Mouse (Mus musculus): ENCODE results near the gene Ptprcap.

Ptprcap gene

GRCm38 (mm10) chr19:4169378-4169784 is 16.0 kb downstream of the Ptprcap start:
- peak; percentile 99 to 100 for DNase-seq

- no peak for DNase-seq
Measured at GRCm38 (mm10) chr19:4169810-4170209, 16.4 kb downstream of the Ptprcap start.

GRCm38 (mm10) chr19:4170723-4171392 is 17.5 kb downstream of the Ptprcap start:
- DNase-seq, result no peak

- DNase-seq, result no peak
Measured at GRCm38 (mm10) chr19:4171393-4172290, 18.2 kb downstream of the Ptprcap start.

GRCm38 (mm10) chr19:4172925-4173324 is 19.5 kb downstream of the Ptprcap start:
- DNase-seq, result no peak

- no peak for DNase-seq
Measured at GRCm38 (mm10) chr19:4175368-4175947, 22.1 kb downstream of the Ptprcap start, which contains the start of gene Carns1. Carns1 (minus strand) TSS chr19:4175479.

GRCm38 (mm10) chr19:4180411-4180810 is 27.0 kb downstream of the Ptprcap start:
- no peak for DNase-seq

DNA sequence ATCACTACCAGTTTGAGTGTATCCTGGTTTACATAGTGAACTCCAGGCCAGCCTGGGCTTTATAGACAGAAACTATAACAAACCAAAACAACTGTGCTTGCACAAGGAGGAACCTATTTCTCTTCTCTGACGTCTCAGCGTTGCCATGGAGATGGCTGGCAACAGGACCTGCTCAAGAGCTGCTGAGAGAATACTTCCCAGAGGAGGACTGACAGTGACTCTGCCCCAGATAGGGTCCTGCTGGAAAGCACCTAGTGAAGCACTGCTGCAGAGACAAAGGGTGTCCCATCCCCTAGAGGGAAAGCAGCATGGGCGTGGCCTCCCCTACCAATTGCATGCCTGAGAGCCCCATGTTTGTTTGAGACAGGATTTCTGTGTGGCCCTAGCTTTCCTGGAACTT is 28.5 kb downstream of the Ptprcap start:
- no peak for DNase-seq

DNA sequence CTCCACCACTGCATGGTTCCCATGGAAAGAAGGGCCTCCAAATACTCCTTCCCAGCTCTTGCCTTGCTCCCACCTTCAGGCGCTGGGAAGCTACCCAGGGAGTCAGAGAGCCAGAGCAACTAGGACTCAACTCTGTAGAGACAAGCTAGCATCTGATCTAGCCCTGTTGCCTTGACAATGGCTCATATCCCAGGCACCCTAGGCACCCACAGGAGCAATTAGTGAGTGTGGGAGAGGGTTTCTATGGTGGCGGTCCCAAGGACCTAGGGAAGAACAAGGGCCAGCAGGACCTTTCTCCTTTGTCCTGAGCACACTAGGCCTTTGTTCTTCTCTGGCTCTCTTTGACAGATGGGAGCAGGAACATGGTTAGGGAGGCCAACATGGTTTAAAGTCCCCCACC is 30.3 kb downstream of the Ptprcap start:
- DNase-seq, result no peak

- no peak for DNase-seq
Measured at GRCm38 (mm10) chr19:4184976-4185975, 31.9 kb downstream of the Ptprcap start.

DNA sequence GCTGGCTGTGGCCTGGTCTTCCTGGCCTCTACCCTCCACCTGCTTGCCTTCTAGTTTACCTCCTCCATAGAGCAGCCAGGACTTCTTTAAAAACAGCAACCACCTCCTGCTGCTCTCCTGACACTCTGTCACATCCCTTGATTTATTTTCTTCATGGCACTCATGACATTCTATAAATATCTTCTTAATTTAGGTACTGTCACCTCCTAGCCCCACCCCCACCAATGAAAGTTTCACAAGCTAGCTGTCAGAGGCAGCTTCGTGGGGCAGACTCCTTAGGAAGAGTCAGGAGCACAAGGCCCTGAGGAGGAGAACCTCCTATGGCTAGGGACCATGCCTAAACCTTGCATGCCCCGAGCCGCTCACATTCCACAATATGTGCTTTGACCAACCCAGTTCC is 33.9 kb downstream of the Ptprcap start:
- no peak for DNase-seq

- no peak for DNase-seq
Measured at GRCm38 (mm10) chr19:4189051-4189620, 35.7 kb downstream of the Ptprcap start.

GRCm38 (mm10) chr19:4190831-4191334 is 37.5 kb downstream of the Ptprcap start, which contains the start of gene Tbc1d10c:
Tbc1d10c (minus strand) TSS chr19:4191284.
- DNase-seq, result no peak

DNA sequence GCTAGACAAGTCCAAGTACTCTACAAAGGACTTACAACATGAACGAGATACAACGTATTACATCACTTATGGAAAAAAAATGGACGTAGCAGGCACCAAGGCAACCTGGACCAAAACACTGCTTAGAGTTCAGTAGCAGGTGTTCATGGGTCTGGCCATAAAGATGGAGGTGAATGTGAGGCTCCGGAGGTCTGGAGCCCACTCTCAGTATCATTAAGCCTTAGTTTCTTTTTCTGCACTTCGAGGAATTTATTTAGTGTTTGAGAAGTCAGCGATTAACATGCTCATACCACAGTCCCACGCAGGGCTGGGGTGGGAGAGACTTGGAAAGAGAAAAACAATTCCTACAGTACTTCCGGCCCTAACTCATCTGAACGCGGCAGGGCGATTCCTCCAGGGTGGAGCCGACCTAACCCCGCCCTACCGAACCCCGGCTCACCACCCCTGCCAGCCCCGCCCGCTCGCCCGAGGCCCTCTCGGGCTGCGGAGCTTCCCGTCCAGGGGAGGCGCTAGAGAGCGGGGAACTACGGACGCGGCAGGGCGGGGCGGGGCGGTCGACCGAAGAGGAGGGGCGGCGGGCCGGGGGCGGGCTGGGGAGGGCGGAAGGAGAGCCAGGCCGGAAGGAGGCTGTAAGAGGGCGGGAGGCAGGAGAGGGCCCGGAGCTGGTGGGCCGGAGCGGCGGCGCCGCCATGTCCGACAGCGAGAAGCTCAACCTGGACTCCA is 38.3 kb downstream of the Ptprcap start, which contains the start of gene Ppp1ca:
Gene Ppp1ca, plus strand, starts transcription at position 538 of the 723 bp plus-strand sequence.
- DNase-seq, result peak; percentile 91 to 92

DNA sequence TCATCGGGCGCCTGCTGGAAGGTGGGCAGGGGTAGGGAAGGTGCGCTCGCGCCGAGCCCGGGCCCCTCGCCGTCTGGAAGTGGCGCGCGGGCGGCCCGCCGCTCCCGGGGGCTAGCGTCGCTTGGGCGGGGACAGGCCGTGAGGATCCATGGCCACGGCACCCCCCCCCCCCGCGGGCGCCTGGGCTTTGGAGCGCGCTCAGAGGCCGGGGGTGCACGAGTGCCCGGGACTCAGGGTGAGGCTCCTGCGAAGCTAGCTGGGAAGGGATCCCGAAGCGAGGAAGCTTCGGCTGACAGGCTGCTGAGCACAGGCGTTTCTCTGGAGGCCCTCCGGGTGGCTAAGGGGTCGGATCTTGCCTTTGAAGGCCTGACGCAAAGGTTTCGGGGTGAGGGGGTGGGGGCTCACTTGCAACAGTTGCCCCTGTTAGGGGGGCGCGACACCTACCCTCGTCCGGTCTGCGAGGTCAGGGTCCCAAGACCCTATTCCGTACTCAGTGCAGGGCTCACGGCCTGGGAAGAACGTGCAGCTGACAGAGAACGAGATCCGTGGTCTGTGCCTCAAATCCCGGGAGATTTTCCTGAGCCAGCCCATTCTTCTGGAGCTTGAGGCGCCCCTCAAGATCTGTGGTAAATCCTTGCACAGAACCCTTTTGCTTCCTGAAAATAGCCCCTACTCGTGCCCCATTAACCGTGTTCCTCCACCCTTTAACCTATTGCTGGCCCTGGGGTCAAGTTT is 39.0 kb downstream of the Ptprcap start:
- no peak for DNase-seq

- no peak for DNase-seq
Measured at GRCm38 (mm10) chr19:4193129-4193528, 39.7 kb downstream of the Ptprcap start.

DNA sequence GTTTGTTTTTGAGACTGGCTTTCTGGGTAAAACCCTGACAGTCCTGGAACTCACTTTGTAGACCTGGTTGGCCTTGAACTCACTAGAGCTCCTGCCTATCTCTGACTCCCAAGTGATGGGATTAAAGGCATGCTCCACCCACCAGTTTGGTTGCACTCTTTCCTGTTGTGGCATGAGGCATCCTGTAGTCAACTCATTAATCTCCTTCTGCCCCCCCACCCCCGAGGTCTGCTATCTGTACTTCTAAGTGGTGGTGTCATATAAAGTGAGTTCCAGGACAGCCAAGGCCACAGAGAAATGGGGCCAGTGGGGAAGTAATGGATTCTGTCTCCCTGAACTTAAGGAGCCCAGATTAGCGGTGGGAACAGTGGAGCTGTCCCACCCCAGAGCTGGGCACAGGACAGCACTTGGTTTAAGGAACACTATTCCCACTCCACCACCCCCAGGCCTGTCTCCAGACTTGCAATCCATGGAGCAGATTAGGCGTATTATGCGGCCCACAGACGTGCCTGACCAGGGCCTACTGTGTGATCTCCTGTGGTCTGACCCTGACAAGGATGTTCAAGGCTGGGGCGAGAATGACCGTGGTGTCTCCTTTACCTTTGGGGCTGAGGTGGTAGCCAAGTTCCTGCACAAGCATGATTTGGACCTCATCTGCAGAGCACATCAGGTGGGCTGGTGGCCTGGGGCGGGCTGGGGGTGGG is 40.8 kb downstream of the Ptprcap start:
- no peak for DNase-seq

DNA sequence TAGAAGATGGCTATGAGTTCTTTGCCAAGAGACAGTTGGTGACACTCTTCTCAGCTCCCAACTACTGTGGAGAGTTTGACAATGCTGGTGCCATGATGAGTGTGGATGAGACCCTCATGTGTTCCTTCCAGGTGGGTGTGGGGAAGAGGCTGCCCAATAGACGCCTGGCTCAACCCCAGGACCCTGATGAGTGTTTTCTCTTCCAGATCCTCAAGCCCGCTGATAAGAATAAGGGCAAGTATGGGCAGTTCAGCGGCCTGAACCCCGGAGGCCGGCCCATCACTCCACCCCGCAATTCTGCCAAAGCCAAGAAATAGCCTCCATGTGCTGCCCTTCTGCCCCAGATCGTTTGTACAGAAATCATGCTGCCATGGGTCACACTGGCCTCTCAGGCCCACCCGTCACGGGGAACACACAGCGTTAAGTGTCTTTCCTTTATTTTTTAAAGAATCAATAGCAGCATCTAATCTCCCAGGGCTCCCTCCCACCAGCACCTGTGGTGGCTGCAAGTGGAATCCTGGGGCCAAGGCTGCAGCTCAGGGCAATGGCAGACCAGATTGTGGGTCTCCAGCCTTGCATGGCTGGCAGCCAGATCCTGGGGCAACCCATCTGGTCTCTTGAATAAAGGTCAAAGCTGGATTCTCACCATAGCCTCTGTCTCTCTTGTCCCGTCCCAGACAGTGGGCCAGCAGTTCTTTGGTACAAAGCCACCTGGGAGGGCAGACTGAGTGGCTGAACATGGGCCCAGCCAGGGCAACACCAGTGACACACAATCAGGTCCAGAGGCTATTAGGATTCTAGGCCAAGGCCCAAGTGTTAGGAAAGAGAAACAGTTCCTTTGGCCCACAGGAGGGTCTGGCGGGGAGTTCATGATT is 41.6 kb downstream of the Ptprcap start:
- DNase-seq, result no peak

Data from kidney, adult 8-10 months (tissue).